Mouse (Mus musculus) hindbrain, embryonic 13.5 days (tissue): ENCODE results near the gene Mcm8. TPM values are rescaled to one million over a fixed set of nuclear protein-coding genes. Genes with fewer than 3 reads are reported as not detected.

ENCODE experiments used
- ATAC-seq: fragments of 200-750 bp; cut with Nextera tagmentation; 2 replicates; pipeline ENCODE4 v1.8.0; 2017; ENCODE audit warnings: moderate TSS enrichment; ENCODE audit not compliant: low FRiP score
- H3K27ac ChIP-seq: fragments of 300-500 bp; sonication (generic); 2 replicates; pipeline ENCODE4 v1.5.1; 2015; ENCODE audit warnings: inconsistent platforms, mild to moderate bottlenecking, moderate library complexity
- H3K27me3 ChIP-seq: fragments of 300-500 bp; sonication (generic); 2 replicates; pipeline ENCODE4 v1.6.1; 2015; ENCODE audit warnings: mild to moderate bottlenecking, inconsistent platforms
- H3K36me3 ChIP-seq: fragments of 300-500 bp; sonication (generic); 2 replicates; pipeline ENCODE4 v1.6.1; 2015; ENCODE audit warnings: mild to moderate bottlenecking, inconsistent platforms
- H3K4me1 ChIP-seq: fragments of 300-500 bp; sonication (generic); replicated peaks from 2 replicates; pipeline ENCODE4 v1.6.1; 2015; ENCODE audit warnings: inconsistent platforms
- H3K4me2 ChIP-seq: fragments of 300-500 bp; sonication (generic); 2 replicates; pipeline ENCODE4 v1.6.1; 2015; ENCODE audit warnings: inconsistent platforms, mild to moderate bottlenecking, moderate library complexity
- H3K4me3 ChIP-seq: fragments of 300-500 bp; sonication (generic); 2 replicates; pipeline ENCODE4 v1.5.1; 2015; ENCODE audit warnings: mild to moderate bottlenecking, inconsistent platforms
- H3K9ac ChIP-seq: fragments of 300-500 bp; sonication (generic); 2 replicates; pipeline ENCODE4 v1.6.1; 2015; ENCODE audit warnings: mild to moderate bottlenecking, inconsistent platforms
- H3K9me3 ChIP-seq: fragments of 300-500 bp; sonication (generic); 2 replicates; pipeline ENCODE4 v1.6.1; 2016; ENCODE audit warnings: inconsistent platforms
- WGBS: fragments of 180-500 bp; shearing (Covaris S2); methylation state at CpG from one replicate; pipeline ENCODE4 v1.1.7; 2015; 5-methylcytosine and 5-hydroxymethylcytosine counted together
- polyA plus RNA-seq: library from polyadenylated mRNA; unstranded; fragments of >200 nt; fragmentation: Nextera tagmentation; extraction: Ambion mirVana; gene quantifications from 2 replicates; pipeline ENCODE4 v1.2.1, GENCODE M21; 2015

Mcm8 gene
- polyA plus RNA-seq, 1 experiment from 2014 or later, result 6.7 TPM

DNA sequence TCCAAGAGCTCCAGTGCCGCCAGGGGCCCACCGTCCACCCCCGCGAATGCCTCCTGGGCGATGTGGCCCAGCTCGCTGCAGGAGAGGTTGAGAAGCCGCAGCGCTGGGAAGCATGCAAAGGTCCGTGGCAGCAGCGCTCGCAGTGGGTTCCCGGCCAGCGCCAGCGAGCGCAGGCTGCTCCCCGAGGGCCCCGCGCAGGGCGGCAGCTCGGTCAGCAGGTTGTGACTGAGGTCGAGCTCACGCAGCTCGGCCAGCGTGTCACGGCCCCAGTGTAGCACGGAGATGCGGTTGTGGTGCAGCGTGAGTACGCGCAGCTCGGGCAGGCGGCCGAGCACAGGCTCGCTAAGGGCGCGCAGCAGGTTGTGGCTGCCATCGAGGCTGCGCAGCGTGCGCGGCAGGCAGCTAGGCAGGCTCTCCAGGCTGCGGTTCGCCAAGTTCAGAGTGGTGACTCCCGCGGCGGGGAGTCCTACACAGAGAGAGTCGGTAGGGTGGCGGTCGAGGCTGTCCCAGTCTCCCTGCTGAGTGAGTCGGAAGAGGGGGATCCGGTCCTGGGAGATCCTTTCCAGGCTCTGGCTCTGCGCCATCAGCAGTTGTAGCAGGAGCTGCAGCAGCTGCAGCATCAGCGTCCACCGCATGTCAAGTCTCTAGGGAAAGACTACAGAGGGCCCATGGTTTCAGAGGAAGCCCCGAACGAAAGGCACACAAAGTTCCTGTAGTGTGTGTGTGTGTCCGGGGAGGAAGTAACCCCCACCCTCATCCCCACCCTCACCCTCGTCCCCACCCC is 63.5 kb downstream of the Mcm8 start:
- H3K27me3 ChIP-seq, result peaks cover 59% of the 10 kb centered on the region
- H3K4me2 ChIP-seq, result peak overlapping the region; percentile 97
- peaks cover 25% of the 10 kb centered on the region for H3K4me1 ChIP-seq
- H3K9me3 ChIP-seq, result no peaks in the 10 kb centered on the region
- peak; percentile 86 for ATAC-seq
- no peaks in the 10 kb centered on the region for H3K36me3 ChIP-seq
- under 1% methylated on average over 58 of the region's 58 CpGs for WGBS
- no peak overlapping the region for H3K27ac ChIP-seq
- peak overlapping the region; percentile 71 for H3K9ac ChIP-seq
- H3K4me3 ChIP-seq, result peak overlapping the region; percentile 64

DNA sequence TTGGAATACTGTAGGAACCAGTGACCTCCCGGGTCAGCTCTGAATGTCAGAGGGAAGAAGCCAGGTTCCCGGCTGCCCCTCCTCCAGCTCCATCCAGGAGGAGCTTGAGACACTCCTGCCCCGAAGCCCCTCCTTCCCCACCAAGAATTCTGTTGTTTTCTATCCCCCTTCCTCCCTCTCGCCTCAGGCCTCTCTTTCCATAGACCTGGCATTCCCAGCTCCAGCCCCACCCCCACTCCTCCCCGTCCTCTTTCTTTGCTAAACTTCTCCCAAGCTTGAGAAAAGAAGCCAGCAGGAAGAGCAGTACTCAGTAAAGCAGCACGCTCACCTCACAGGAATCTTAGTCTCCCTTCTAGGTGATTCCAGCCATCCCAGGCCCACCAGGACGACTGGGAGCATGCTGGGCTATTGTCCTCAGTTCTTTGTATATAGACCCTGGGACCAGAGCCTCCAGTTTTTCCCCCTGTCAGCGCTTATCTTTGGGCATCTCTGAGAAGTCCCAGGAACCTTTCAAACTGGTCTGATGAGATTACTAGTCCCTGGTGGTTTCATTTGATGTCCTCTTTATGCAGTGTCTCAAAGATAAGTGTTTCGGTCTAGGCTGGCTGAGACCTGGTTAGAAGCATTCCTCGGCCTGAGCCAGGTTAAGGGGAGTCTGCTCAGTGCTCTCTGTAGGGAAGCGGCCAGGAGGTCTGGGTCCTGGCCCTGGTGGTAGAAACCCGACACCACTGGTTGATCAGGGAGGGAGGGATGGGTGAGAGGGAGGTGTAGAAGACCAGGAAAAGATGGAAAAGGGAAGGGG is 65.1 kb downstream of the Mcm8 start, which contains the start of gene Lrrn4:
Lrrn4 (minus strand) TSS at position 48 of the 802 bp plus-strand sequence.
- peak within 1 kb of the TSS; percentile 97 for H3K4me2 ChIP-seq
- H3K36me3 ChIP-seq, result no peaks in the 10 kb centered on the region
- peaks cover 59% of the 10 kb centered on the region for H3K27me3 ChIP-seq
- 8% methylated on average over 12 of the region's 12 CpGs for WGBS
- ATAC-seq, result no peak
- no peak within 1 kb of the TSS for H3K27ac ChIP-seq
- H3K9me3 ChIP-seq, result no peaks in the 10 kb centered on the region
- peaks cover 25% of the 10 kb centered on the region for H3K4me1 ChIP-seq
- peak within 1 kb of the TSS; percentile 64 for H3K4me3 ChIP-seq
- H3K9ac ChIP-seq, result peak within 1 kb of the TSS; percentile 71

DNA sequence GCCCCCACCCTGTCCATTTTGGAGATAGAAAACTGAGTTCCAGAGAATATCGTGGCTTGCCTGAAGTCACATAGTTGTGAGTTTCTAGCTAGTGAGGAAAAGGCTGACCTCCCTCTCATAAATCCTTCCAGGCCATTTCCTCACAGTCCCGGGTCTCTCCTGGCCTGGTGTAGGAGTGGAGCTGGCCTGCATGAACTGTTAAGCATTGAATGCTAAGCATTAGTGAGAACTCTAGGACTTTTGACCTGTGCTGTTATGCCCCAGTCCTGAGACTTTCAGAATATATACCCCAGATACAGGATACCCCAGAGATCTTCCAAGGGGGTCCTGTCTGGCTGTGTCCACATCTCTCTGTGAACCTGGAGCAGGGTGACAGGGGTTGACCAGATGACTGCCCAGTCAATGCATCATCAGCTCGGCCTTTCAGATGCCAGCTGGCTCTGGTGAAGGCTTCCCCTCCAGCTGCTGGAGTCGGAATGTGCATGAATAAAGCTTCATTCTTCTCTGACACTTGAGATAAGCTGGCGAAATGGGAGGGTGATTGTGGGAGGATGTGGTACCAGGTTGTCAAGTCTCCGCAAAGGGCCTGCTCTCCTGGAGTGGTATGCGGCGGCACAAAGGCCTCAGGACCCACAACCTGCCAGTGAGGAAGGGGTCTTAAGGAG is 68.5 kb downstream of the Mcm8 start:
- no peak overlapping the region for H3K27ac ChIP-seq
- H3K36me3 ChIP-seq, result no peaks in the 10 kb centered on the region
- 84% methylated on average over 8 of the region's 8 CpGs for WGBS
- ATAC-seq, result no peak
- H3K4me1 ChIP-seq, result peaks cover 16% of the 10 kb centered on the region
- H3K9ac ChIP-seq, result no peak overlapping the region
- peaks cover 27% of the 10 kb centered on the region for H3K27me3 ChIP-seq
- H3K9me3 ChIP-seq, result no peaks in the 10 kb centered on the region
- H3K4me2 ChIP-seq, result no peak overlapping the region
- no peak overlapping the region for H3K4me3 ChIP-seq

DNA sequence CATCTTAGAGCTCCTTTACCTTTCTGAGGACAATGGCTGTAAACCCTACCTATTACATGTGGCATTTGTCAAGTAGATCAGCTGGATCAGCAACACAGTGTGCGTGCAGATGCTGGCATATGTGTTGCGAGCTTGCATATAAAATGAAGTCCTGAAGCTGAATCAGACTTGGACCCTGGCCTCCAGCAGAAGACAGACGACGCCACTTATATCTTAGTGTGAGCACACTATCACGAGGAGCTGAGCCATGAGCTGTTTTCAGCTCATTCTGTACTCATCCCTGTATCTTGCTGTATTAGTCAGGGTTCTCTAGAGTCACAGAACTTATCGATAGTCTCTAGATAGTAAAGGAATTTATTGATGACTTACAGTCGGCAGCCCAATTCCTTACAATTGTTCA is 69.4 kb downstream of the Mcm8 start:
- Histone ChIP-seq H3K36me3 (no peaks in the 10 kb centered on the region), H3K4me2 (no peak overlapping the region), H3K27me3 (peaks cover 20% of the 10 kb centered on the region), H3K27ac (no peak overlapping the region), H3K4me3 (no peak overlapping the region), H3K9me3 (no peaks in the 10 kb centered on the region), H3K9ac (no peak overlapping the region), H3K4me1 (peaks cover 7% of the 10 kb centered on the region)
- WGBS, result 92% methylated on average over 7 of the region's 7 CpGs
- ATAC-seq, result no peak

Other genes starting within 250 kb of the Mcm8 start
- gene Gpcpd1, start 228.4 kb upstream of the Mcm8 start, polyA plus RNA-seq, result 84.8 and 101 TPM in 2 replicates
- gene Shld1, start 129.2 kb upstream of the Mcm8 start, polyA plus RNA-seq, result 22.5 and 25.5 TPM in 2 replicates
- gene Chgb, start 34.9 kb upstream of the Mcm8 start, polyA plus RNA-seq, result 72.7 and 87.2 TPM in 2 replicates
- 25.6 and 26.5 TPM in 2 replicates for gene Trmt6, start 86 bp upstream of the Mcm8 start, polyA plus RNA-seq
- 9.2 and 9.3 TPM in 2 replicates for gene Crls1, start 30.5 kb downstream of the Mcm8 start, polyA plus RNA-seq
- gene Lrrn4, start 64.8 kb downstream of the Mcm8 start, polyA plus RNA-seq, result 0.10 TPM in 1 of 2 replicates, not detected in the other
- 0.66 TPM in 1 of 2 replicates, not detected in the other for gene Fermt1, start 129.8 kb downstream of the Mcm8 start, polyA plus RNA-seq